Mouse (Mus musculus) heart, postnatal 10 days (tissue): ENCODE measurements around the gene Gm9573. TPM values are rescaled to one million over a fixed set of nuclear protein-coding genes. Genes with fewer than 3 reads are reported as not detected.

Source experiments
- DNase-seq, 2 experiments: peaks; one replicate each; pipeline ENCODE4 v3.0.0; 2021
- intact Hi-C: fragments of 180-260 bp; cut with DNase I; formaldehyde crosslinking; loops from one replicate; pipeline ENCODE4 v1.15.1; 2025
- total RNA-seq, 2 experiments: library from RNA; stranded (reverse); gene quantifications; 2 replicates each; pipeline ENCODE4 v1.2.3; 2021

Gm9573 gene
- total RNA-seq, result not detected

DNA sequence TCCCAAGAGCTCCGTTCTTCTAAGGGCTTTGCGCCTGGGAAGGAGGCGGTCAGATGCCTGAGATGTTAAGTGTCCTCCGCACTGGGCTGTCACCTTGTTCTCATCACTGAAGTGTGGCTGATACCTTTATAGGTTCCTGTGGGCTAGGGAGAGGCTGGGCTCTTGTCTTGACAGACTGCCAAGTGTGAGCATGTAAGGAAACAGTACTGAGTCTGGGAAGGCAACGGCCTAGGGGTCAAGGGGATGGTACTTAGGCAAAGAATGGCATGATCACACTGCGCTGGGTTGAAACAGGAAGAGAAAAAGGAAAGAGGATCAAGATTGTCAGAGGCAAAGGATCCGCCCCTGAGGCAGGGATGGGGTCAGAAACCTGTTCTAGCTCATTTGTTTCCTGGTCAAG, at the start of gene Gm9573:
Gene Gm9573 (minus strand): TSS at position 101 of the 400 bp plus-strand sequence.
- intact Hi-C loops, result no loop called here
- no peak for DNase-seq

DNA sequence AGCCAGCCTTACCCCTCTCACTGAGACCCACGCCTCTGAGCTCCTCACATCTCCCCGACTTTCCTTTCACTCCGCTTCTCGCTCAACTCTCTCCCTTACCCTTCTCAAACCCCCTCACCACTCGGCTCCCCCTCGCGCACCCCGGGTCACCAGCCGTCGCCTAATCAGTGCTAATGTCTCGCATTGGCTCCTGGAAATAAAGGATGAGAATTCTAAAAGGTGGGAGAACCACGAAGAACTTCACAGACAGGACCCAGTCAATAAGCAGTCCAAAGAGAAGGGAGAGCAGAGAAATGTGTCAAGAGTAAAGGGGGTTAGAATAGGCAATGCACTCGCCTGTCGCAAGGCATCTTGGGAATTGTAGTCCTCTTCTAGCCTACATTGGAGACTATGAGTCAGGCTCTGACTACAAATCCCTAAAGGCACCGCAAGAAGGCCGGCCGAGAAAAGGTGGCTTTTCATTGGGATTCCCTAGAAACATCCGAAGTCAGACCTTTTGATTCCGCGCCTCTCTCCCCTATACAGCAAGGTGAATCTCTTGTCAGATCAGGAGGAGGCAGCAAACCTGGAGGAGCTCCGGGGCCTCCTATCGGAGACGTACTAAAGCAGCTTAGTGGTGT, 47.1 kb upstream of the Gm9573 start, which contains the start of gene Gtf2h4:
Gene Gtf2h4 (minus strand): TSS at position 324 of the 620 bp plus-strand sequence.
- peak; percentile 95 to 96 for DNase-seq
- intact Hi-C loops, result no loop called here

DNA sequence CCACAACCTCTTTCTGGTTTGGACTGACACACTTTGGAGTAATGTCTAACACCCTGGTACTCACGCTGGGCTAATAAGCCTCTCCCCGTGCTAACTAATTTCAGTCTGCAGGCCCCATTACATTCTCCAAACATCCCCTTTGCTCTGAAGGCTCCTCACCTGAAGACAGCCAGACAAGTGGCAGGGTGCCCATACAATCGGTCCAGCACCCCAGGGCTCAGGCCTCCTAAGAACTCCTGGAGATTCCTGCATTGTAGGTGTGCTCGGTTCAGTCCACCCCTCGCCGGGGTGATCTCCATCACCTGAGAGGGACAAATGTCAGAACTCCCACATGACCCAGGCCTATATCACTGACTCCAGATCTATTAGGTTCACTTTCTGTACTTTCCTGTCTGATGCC, 46.1 kb upstream of the Gm9573 start:
- no peak for DNase-seq
- intact Hi-C loops, result no loop called here

DNA sequence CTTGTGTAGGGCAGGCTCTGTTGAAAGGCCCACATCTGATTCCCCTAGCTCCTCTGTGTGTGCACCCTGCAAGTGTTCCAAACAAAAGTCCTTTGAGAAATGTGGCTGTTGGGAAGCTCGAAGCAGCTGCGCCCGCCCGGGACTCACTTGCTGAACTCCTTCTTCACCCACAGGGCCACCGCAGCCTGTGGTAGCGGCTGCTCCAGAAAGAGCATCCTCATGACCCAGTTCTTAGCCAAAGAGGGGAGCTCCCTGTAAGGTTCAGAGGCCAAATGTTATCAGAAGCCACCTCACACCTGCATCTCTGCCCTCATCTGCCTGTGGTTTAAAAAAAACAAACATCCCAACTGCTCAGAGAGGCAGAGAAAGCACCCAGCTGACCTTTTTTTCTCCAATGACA, 45.4 kb upstream of the Gm9573 start:
- intact Hi-C loops, result no loop called here
- DNase-seq, result no peak

DNA sequence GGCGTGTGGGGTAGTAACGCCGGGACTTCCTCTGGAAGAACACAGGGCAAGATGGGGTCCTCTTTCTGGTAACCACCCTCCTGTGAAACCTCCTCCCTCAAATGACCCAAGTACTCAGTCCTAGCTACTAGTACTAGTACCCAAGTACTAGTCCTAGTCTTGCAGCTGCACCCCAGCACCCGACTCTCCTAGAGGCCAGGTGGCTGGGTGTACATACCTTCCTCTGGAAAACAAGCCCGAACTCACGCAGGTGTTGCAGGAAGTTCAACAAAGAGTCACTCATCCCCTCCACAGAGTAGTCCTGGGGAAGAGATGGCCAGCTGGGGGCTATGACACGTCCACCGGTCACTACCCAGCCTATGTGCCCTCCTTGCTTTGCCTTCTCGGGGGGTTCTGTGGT, 43.3 kb upstream of the Gm9573 start:
- intact Hi-C loops, result no loop called here
- DNase-seq, result no peak

DNA sequence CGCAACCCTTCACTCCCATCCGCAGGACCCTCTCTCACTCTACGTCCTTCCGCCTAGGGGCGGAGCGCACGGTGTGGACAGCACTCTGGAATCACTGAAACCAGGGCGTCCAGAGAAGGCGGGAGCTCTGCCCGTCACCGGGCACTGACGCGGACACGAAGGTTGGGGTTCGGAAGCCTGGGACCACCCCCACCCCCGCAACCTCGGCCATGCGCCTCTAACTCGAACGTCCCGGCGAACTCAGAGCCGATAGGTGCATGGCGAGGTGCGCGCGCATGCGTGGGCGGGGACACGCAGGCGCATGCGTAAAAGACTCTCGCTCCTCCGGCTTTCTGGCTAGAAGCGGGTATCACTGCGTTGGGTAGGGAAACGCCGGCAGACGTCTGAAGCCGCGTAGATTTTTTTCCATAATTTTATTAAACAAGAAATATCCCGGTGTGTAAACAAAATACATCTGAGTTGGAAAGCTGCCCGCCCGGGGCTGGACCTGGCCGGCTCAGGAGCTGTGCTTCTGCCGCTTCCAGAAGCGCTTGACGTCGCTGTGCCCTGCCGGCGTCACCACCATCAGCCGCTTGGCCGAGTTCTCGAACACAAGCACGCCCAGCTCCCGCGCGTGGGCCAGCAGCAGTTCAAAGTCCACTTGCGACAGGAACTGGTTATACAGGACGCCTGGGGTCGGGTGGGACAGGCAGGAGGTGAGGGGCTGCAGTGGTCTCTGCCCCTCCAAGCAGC, 41.1 kb upstream of the Gm9573 start, which contains the start of gene Vars2:
Gene Vars2 (minus strand): TSS at position 259 of the 732 bp plus-strand sequence.
- peak; percentile 98 for DNase-seq
- intact Hi-C loops, result no loop called here

DNA sequence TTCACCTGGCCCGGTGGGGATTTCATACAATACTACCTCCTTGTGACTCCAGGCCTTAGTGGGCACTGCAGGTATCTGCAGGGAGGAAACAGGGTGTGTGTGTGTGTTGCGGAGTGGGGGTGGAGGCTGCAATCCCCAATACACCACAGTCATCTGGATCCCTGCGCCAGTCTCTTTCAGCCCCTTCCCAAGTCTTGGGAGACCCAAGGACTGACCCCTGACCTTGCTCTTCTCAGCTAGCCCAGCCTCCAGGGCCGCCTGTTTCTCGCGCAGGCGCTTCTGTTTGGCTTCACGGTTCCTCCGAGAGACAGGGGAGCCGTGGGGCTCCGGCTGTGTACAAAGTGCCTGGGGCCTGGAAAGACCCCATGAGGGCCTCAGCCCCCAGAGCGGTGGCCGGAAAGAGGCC, 40.4 kb upstream of the Gm9573 start:
- intact Hi-C loops, result no loop called here

DNA sequence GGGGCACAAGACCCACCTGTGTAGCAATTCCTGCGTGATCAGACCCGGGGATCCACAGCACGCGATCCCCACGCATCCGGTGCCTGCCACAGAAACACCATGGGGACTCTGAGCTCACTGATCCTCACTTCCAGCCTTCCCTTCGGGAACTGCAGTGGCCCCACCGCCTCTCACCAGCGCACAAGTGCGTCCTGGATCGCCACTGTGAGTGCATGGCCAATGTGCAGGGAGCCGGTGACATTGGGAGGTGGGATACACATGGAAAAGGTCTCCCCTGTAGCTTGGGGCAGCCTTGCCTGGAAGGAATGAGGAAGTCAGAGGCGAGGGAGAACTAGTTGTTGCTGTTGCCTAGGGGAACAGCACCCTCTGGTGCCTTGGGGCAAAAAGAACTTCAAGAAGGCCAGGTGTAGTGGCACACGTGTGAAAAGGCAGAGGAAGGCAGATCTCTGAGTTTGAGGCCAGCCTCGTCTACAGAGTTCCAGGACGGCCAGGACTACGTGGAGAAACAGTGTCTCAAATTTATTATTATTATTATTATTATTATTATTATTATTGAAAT, 39.6 kb upstream of the Gm9573 start:
- DNase-seq, result peak; percentile 16 to 43
- intact Hi-C loops, result no loop called here

More for the DNA sequence above, 40.4 kb upstream of the Gm9573 start:
- DNase-seq, result no peak

DNA sequence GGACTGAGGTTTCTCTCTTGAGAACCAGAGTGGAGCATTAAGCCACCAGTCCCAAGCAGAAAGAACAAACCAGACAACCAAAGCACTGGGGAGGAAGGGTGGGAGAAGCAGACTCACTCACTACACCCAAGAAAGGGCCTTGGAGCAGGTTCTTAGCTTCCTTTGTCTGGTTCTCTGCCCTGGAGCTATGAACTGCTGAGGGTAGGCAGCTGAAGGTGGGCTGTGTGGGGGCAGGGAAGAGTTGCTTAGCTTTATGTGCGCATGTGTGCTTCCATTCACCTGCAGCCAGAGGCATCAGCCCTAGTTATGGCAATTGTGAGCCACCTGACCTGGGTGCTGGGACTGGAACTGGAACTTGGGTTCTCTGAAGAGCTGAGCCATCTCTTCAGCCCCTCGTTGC, 26.6 kb upstream of the Gm9573 start:
- no peak for DNase-seq
- intact Hi-C loops, result no loop called here

DNA sequence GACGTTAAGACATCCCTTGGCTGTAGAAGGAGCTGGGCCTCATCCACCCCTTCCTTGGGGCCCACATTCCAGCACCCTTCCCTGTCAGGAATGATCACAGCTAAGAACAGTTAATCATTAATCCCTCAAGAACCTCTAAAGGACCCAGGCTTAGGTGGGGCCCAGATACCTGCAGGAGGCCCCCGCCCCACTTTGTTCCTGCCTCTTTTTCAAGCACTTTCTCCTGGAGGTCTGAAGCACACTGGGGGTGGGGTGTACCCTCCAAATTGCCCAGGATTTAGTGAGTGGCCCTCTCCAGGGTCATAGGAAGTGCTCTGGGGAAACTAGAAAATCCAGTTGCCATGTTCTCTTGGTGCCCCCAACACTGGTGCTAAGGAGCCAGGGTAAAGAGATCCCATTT, 23.0 kb upstream of the Gm9573 start:
- intact Hi-C loops, result no loop called here
- no peak for DNase-seq

DNA sequence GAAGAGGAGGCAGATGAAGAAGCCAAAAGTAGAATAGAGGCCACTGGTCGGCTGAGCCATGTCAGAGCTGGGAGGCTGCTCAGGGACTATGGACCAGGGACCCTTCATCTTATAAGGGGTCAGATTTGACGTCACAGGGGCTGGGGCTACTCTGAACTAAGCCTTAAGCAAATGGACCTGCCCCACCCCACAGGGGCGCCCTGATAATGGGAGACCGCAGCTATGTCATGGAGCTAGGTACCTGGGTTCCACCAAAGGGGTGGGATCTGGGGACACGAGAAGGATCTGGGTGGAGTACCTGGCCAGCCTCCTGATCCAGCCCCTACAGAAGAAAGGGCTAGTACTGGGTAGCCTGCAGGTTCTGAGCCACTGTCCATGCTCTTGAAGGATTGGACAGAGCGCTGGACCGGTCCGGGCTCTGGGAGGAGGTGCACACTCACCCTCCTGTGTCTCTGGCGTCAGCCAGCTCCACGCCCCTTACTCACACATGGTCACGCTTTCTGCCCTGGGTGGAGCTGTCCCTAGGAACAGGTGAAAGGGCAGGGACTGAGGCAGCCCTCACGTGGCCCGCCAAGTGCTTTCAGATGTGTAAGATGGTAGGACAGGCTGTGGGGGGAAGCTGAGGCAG, 17.3 kb upstream of the Gm9573 start, which contains the start of gene Mucl3:
Gene Mucl3 (minus strand): TSS at position 87 of the 628 bp plus-strand sequence.
- intact Hi-C loops, result no loop called here

DNA sequence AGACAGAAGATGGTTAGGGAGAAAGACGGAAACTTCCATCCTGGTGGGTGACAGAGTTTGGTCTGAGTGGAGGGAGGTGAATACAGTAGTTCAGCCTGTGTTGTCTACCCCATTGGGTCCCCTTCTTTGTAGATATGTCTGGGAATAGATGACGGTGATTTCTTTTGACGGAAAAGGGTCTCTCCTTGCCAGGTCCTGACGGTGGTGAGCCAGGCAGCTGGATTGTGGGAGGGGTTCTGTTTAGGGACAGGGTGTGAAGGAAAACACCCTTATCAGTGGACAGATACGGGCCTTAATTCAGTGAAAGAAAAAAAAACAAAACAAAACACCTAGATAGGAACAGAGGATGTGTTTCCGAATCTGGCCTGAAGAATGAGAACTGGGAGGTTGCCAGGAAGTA, 12.9 kb upstream of the Gm9573 start:
- intact Hi-C loops, result no loop called here
- DNase-seq, result peak in 1 of 2 experiments; percentile 11

More for the DNA sequence above, 17.3 kb upstream of the Gm9573 start, which contains the start of gene Mucl3:
- DNase-seq, result no peak

DNA sequence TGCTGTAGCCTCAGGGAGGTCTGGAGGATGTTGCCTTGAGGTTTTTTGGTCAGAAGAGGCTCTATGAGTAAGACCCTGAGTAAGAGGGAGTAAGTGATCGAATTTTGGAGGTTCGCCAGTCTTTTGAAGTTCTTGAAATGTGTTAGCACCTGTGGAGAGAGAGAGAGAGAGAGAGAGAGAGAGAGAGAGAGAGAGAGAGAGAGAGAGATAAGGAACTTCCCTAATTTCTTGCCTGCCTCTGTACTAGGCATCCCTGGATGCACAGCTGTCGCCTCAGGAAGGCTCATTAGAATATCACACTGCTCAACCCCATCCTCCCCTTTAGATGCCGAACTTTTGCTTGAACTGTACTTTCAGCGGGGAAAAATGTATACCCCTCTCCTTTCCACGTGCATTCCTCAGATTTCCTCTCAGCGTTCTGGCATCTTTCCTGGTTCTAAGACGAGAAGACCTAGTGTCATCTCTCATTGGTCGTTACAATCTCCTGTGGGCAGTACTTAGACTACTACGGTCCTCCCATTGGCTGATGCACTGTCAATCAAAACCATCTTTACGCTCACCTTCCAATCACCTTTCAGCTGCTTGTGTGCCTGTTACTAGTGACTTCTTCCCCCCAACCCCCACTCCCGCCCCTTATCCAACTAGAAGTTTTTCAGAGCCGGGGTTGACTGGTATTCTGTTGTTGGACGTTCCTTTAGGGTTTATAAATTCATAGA, 12.2 kb upstream of the Gm9573 start:
- intact Hi-C loops, result no loop called here
- DNase-seq, result peak; percentile 88

DNA sequence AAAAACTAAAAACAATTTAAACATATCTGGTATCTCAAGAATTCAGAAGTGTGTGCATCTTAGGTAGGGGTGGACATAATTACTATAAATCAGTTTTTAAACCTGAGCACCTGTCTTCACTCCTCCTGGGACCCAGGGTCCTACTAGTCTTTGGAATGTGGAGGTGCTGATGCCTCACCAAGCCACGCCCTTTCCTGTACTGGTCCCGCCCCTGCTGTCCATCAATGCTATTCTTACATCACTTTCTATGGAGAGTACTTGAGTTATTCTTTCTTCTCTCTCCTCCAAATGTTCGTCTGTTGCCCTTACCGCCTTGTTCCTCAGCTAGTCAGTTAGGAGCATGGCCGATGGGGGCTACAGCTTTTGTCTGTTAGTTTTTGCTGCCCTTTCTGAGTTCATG, 9.9 kb upstream of the Gm9573 start:
- intact Hi-C loops, result no loop called here
- DNase-seq, result peak; percentile 23 to 51

DNA sequence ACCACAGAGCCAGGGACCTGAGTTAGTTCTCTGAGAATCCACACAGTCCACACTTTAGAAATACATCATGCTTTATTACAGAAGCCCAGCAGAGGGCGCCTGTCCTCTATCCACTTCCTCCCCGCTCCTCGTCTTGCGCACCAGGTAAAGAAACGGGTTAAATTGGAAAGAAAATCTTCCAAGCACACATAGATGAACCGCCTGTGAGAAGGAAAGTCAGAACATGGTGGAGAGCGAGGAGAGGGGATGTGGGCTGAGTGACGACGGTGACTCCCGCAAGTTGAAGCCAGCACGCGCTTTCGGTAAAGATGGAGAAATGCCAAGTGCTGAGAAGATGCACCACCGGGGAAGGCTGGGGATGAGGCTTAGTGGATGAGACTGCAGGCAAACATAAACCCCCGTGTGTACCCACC, 9.3 kb upstream of the Gm9573 start:
- intact Hi-C loops, result loop anchor here (1.0 kb wide), 1 partner anchor 90 kb away; no protein-coding TSS in a partner anchor
- peak; percentile 75 to 82 for DNase-seq

DNA sequence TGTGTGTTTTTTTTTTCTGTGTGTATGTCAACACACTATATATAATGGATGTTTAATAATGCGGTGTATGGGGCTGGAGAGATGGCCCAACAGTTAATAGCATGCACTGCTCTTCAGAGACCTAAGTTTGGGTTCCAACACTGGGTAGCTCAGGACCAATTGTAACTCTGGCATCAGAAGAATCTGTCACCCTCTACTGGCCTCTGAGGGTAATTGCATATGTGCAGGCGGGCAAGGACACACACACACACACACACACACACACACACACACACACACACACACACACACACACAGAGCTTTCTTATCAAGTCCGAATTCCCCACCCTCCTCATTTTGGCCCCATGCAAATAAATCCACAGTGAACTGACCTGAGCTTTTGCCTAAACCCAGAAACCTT, 8.8 kb upstream of the Gm9573 start:
- no peak for DNase-seq
- intact Hi-C loops, result loop anchor here (1.0 kb wide), 1 partner anchor 90 kb away; no protein-coding TSS in a partner anchor

DNA sequence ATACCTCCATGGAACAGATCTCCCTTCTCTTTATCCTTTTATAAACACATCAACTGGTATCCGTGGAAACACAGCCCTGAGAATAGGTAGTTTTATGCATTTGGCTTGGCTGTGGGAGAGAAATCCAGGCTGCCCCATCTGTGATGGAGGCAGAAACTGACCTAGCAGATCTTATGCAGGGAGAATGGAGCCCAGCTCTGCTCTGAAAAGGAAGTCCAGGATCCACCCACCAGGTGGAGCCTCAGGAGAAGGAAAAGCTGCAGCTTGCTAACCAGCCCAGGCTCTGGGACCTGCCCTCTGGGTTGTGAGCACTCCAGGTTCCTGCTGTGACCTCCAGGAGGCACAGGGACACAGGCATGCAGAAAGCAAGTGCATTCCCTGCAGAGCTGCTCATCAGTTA, 7.6 kb upstream of the Gm9573 start:
- intact Hi-C loops, result no loop called here
- peak; percentile 42 to 45 for DNase-seq

DNA sequence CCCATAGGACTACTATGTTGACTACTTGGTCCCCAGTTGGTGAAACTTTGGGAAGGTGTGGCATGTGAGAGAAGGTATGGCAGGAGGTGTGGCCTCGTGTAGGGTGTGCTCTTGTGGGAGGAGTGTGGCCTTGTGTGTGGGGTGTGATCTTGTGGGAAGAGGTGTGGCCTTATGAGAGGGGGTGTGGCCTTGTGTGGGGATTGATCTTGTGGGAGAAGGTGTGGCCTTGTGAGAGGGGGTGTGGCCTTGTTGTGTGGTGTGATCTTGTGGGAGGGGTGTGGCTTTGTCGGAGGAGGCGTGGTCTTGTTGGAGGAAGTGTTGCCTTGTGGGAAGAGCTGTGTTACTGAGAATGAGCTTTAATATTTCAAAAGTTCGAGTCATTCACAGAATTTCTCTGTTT, 9.3 kb downstream of the Gm9573 start:
- DNase-seq, result no peak
- intact Hi-C loops, result no loop called here

DNA sequence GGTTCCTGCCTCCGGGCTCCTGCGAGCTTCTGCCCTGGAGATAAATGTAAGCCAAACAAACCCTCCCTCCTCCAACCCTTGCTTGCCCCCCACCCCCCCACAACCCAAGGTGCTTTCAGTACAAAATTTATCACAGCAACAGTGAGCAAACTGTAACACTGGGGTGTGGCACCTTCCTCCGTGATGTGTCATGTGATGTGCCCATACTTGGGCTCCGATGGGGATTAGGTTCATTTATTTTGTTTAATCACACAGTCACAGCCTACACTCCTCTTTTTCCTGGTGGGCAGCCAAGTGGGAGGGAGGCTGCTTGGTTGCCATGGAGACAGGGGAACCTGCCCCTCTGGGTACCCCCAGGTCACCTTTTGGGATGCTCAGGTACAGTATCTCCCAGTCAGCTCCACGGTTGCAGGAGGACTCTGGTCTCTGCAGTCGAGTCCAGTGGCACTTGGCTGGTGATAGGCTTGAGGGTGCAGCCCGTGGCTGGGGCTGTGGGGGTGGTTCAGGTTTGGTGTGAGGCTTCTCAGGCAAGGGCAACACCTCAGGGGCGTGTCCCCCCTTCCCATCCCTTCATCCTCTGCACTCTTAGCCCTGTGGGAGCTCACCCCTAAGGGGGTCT, 24.6 kb downstream of the Gm9573 start:
- intact Hi-C loops, result no loop called here
- no peak for DNase-seq

DNA sequence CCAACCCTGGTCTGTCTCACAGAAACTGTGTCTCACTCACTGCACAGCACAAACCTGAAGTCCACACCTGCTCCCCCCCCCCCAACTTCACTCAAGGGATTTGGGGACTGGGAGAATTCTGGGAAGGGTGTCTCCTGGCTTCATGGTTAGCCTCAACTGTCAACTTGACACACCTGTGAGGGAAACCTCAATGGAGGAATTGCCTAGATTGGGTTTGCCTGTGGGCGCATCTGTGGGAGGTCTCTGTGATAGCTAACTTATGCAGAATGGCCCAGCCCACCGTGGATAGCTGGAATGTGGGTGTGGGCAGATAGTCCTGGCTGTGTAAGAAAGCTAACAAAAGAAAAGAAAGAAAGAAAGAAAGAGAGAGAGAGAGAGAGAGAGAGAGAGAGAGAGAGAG, 25.2 kb downstream of the Gm9573 start, which contains the start of gene Sfta2:
Gene Sfta2 (plus strand): TSS at position 301 of the 400 bp plus-strand sequence.
- no peak for DNase-seq
- intact Hi-C loops, result no loop called here
